Mouse (Mus musculus): Measurements from ENCODE around the gene Tex30.
"Not testable (repeated sequence)": the region's sequence is repeated elsewhere in the genome, so short reads cannot be mapped to it uniquely, and the experiment has no call there.

Gene Tex30

DNA sequence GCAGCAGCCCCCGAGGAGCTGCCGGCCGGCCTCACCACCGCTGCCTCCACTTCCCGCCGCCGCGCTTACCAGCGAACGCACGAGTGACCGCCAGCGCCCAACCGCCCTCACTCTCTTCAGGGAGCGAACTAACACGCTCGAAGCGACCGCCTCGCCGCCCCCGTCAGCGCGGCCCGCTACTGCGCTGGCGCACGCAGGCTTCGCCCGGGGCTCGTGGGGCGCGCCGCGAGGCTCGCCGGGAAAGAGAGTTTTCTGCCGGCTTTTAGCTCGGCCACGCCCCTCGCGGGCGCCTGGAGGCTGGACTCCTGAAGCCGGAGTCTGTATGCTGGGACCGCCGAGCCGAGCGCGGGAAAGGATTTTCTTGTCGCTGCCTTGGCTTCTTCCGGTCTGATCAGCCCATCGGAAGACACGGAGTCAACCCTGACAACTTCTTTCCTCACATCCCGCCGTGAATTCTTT lies at the start of gene Tex30:
Gene Tex30, minus strand, starts transcription at position 183 of the 459 bp plus-strand sequence.
- DNase-seq (ENCODE audit: low read depth in 2 of 2, low spot score in 2 of 2), result peak; percentile 84 to 85

DNA sequence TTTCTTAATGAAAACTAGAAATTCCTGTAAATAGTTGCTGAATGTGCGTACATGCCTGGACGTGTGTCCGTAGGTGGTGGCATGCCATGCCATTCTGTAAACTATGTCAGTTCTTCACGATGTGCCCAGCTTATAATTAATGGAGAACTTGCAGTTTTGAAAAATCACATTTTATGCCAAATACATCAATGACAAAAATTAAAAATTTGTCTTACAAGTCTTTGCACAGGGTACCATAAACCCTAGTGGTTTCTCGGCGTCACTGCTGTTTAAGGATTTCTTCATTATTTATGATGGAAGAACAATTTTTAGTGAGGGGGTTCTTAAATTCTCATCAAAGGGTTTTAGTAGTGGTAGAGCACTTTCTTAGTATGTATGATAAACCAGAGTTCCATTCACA lies 46.5 kb upstream of the Tex30 start:
- DNase-seq (ENCODE audit: low read depth in 2 of 2, low spot score in 2 of 2), result no peak

DNA sequence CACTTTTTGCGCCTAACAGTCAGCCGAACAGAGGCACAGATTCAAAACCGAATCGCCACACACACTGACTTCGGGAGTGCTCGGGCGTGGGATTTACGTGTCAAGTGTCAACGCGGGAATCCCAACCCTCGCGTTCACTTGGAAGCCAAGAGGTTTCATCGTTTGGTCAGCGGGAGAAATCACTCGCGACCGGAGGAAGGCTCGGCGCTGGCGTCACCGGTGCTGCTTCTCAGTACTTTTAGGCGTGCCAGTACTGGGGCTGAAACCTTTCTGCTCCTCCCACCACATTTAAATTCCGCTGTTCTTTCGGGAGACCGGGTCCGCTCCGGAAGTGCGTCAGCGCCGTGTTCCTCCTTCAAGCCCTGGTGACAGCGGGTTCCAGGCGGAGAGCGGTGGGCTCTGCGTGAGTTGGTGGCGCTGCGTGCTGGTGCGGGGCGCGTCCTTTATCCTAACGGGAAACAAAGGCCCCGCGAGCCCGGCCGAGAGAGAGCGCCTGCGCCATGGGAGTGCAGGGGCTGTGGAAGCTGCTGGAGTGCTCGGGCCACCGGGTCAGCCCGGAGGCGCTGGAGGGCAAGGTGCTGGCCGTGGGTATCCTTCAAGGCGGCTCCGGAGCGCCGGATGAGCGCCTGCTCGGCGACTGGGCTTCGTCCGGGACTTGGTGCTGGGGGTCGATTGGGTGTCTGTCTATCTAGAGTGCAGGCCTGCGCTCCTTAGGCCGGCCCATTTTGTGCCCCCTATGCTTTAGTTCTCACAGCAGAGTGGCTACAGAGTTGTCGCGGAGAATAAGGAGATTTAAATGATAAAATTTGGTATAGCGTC lies 45.5 kb upstream of the Tex30 start, which contains the start of gene Ercc5:
Gene Ercc5, plus strand, starts transcription at position 182 of the 819 bp plus-strand sequence.
- peak; percentile 76 to 80 for DNase-seq (ENCODE audit: low read depth in 2 of 2, low spot score in 2 of 2)

DNA sequence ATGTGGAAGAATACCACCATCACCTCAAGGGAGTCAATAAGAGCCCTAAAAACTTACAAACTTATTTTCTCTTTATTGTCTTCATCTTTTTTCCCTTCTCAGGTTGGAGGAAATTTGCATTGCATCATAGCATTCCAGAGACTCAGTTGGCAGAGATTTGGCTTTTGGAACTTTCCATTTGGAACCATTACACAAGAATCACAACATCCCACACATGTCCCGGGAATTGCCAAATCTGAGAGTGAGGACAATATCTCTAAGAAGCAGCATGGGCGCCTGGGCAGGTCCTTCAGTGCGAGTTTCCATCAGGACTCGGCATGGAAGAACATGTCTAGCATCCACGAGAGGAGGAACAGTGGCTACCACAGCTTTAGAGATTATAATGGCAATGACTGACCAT lies 40.5 kb upstream of the Tex30 start:
- DNase-seq (ENCODE audit: low read depth in 2 of 2, low spot score in 2 of 2), result no peak

DNA sequence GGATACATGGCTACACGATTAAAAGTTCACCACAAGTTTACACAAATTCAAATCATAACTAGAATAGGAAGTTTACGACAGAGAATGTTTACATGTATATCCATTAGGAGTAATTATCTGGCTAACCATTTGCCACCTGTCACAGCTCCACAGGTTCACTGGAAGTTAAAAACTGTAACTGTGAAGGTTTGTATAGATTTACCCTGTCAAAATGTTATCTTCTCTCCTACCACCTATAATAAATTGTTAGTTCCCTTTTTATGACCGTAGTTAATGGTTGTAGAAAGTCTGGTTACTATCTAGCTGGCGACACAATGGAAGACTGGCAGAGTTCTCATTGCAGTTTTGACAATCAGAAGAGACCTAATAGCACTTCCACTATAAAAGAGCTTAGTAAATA lies 38.0 kb upstream of the Tex30 start:
- no peak for DNase-seq (ENCODE audit: low read depth in 2 of 2, low spot score in 2 of 2)

DNA sequence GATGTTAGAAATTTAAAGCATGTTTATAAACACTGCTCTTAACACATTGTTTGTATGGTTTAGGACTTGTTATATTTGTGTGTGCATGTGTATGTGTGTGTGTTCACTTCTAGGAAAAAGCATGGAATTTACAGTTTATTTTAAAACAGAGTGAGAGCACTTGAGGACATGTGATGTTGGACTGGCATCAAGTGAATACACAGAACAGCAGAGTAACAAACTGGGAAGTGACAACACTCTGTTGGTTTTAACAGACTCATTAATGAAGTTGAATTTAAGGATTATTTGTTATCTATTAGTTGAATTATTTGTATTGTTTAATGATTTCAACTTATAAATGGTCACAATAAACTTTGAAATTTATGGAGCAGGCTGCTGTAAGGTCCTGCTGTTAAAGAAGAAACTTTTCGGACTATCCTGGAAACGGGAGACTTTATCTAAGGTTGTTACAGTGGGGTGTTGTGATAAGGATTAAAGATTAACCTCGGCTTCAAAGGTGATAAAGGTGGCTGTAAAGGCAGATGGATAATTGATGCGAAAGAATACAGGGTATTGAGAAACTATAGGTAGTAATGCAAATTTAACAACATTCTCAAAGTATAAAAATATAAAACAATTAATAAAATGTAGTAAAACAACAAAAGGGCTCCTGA lies 27.8 kb upstream of the Tex30 start:
- no peak for DNase-seq (ENCODE audit: low read depth in 2 of 2, low spot score in 2 of 2)

DNA sequence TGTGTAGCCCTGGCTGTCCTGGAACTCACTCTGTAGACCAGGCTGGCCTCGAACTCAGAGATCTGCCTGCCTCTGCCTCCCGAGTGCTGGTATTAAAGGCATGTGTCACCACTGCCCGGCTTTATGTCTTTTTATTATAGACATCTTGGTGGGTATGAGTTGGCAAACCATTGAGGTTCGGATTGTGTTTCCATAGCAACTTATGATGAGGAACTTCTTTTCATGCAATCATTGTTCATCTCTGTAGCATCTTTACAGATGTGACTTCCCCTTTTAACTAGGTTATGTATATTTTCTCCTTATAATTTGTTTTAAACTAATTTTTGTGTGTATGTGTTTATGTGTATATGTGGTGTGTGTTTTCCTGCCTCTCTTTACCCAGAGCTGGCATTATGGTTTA lies 23.3 kb upstream of the Tex30 start:
- DNase-seq (ENCODE audit: low read depth in 2 of 2, low spot score in 2 of 2), result no peak

DNA sequence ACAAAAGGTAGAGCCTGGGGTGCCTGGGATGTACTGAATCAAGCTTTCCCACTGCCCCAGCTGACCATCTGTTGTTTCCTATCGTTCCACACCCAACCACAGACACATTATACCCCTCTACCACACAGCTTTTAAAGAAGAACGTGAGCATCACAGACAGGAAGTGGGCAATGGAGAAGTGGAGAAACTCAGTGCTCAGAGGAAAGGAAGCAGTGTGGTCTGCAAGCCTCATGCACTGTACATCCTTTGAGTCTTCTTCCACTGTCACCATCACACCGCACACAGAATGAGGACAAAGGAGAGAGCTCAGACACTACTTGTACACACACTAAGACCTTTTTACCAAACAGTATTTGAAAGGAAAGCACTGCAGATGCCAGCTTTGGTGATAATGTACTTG lies 20.0 kb upstream of the Tex30 start:
- peak; percentile 18 to 36 for DNase-seq (ENCODE audit: low read depth in 2 of 2, low spot score in 2 of 2)

DNA sequence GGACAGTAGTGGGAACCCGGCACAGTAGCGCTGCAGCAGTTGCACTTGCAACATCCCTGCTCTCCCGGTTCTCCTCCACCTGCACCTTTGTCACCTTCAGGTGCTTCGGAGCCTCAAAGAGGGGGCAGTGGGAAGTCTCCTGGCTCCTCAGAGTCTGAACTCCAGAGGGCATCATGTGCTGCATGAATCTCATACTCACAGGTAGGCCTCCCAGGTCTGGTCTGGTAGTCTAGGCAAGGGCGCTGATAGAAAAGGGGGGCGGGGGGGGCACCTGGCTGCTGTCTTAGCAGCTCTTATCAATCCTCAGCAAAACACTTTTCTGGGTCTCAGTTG lies 17.8 kb upstream of the Tex30 start:
- no peak for DNase-seq (ENCODE audit: low read depth in 2 of 2, low spot score in 2 of 2)

DNA sequence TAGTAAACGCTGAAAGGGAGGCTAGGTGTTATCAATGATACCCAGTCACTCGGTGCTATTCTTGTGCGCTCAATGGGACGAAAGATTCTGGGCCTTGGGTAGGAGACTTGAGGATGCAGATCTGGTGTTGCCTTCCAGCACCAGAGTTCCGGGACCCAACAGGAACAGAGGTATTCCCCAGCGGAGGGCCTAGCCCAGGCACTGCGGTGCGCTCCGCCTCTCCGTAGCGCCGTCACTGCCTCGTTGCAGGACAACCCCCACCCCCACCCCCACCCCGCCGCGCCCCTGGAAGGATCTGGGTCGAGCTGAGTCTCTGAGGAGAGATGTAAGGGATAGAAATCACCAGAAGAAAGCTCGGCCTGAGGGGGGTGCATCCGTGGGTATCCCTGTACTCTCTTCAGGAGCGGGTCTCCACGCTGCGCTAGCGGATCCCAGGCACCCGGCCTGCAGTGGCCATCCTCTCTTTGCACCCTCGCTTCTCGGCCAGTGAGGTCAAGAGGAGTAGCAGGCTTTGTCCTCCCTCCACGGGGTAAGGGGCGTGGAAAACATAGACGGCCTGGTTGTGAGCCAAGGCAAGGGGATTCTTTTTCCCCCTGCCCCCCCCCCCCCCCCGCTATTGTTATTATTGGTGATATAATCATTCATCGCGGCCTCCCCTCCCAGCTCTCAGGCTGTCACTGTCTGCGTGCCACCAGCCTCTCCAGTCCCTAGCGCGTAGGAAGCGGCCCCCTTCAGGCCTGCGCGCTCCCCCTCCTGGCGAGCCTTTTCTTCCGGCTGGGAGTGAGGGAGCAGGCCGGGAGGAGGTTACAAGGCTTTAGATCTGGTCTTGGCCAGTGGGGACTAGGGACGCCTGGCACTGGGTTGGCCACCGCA lies 17.2 kb upstream of the Tex30 start:
- DNase-seq (ENCODE audit: low read depth in 2 of 2, low spot score in 2 of 2), result peak; percentile 28 to 41

DNA sequence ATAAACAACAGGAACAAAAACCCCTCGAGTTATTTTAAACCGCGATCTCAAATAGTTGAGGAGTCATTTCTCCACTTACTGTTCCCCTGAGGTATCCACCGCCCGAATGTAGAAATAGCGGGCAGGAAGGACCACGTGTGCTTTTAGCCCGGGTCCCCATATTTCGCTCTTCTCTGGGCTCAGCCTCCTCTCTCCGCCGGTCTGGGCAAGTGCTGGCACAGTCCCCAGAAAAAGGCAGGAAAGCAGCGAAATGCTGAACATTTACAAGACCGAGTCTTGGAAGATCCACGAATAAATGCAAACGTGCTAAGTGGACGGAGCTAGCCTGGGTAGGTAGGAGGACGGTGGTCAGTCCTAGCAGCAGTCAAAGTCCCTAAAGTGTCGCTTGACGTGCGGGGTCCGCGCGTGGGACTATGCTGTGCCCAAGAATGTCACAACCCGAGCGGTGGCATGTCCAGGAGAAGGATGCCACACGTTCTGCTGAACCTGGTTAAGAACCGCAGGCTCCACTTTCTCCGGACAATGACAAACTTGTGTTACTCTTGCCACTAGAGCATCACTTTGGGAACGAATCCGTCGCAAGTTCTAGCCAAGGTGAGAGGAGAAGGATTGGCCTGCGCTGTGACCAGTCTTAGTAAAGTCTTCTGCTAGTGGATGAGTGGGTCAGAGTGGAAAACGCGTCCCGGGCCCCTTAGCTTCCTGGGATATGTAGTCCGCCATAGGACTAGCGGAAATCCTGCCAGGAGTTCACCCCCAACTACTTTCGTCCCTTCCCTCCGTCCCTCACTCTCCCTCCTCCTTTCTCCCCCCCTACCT lies 16.2 kb upstream of the Tex30 start, which contains the start of the genes Kdelc1 and Bivm:
Gene Kdelc1, minus strand, starts transcription at position 570 of the 816 bp plus-strand sequence.
Gene Bivm, plus strand, starts transcription at position 719 of the 816 bp plus-strand sequence.
- peak; percentile 56 to 61 for DNase-seq (ENCODE audit: low read depth in 2 of 2, low spot score in 2 of 2)

DNA sequence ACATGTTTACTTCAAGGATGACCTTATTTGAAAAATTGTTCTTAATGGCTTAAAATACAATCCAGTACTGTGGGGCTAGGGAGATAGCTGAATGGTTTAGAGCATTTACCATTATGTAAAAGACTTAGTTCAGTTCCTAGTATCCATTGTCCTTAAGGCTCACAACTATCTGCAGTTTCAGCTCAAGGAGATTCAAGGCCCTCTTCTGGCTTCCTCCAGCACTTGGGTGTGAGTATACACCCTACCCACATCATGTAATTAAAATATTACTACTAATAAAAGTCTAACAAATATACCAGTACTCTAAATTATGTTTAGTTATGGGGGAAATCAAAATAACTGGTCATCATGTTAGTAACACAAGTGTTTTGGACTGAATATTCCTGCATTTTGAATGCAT lies 15.3 kb upstream of the Tex30 start:
- no peak for DNase-seq (ENCODE audit: low read depth in 2 of 2, low spot score in 2 of 2)

DNA sequence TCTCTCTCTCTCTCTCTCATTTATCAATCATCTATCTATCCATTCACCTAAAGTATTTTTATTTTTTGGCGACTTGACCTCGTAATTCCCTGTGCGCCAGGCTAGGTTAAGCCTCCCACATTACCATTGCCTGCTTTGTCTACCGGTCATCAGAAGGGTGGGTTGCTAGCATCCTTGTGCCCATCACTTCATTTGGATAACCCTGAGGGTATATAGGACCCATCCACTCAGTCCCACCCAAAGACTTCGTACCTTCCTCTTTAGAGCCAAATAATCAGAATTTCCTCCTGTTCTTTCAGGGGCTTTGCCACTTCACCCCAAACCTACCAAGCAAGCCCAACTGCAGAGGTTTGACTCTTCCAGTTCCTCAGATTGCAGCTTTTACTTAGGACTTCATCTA lies 698 bp upstream of the Tex30 start:
- DNase-seq (ENCODE audit: low read depth in 2 of 2, low spot score in 2 of 2), result no peak

DNA sequence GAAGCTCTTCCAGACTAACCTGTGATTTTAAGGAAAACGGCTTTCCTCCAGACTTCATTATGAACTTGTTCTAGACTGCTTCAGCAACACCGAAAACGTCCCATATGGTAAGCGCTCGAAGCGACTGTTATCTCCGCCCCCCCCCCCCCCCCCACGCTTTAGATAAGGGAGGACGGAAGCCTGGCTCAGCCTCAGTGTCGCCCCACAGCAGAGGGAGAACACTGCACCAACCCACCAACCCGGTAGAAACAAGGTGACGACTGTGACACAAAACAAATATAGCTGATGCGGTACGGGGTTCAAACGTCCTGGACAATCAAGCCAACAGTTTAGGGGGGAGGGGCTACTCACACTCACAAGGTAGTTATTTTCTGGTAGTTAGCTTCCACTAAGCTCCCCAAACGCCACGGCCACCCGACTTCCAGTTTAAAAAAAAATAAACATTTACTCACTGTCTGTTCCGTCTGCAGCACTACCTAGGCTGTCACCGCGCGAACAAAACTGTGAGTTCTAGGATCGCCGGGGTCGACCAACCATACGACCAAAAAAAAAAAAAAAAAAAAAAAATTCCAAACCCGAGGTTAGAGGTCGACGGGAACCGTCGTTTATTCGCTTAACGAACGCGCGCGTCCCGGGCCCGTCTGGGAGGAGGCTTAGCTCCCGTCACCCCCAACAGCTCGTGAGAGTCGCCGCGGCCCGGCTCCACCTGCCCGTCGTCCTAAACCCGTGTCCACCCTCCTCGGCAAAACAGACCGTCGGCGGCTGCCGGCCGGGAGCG lies 604 bp downstream of the Tex30 start:
- peak; percentile 43 to 59 for DNase-seq (ENCODE audit: low read depth in 2 of 2, low spot score in 2 of 2)

DNA sequence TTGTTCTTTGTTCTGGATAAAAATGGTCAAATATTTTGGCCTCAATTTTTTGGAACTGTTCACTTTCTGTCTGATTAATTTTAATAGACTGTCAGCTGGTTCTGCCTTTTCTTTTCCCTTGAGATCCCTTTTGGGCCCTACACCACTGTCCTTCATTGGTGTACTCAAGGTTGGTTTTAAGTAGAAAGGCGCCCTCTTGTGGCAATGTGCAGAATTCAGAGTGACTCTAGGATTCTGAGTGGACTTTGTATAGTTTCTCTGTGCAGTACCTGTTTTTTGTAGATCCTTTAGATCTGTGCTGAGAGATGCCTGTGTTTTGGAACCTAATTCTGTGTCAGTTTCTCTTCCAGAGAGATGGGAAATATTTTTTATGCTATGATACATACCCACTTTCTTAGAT lies 37.6 kb downstream of the Tex30 start:
- peak; percentile 56 to 62 for DNase-seq (ENCODE audit: low read depth in 2 of 2, low spot score in 2 of 2)

DNA sequence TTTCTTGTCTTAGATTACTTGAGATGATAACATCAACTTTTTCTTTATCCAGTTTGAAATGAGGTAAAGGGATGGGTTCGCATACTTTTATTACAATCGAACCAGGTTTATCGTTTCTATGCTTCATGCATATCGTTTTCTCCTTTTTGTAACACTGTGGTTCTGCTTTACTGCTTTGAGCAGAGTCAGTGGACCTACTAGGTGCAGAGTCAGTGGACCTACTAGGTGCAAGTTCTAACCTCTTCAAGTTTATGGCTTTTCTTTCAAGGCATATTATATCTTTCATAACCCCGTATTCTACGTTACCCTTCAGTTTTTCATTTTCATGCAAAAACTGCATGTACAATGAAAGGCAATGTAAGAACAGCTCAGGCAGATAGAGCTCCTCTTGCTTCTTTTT lies 38.8 kb downstream of the Tex30 start:
- no peak for DNase-seq (ENCODE audit: low read depth in 2 of 2, low spot score in 2 of 2)

DNA sequence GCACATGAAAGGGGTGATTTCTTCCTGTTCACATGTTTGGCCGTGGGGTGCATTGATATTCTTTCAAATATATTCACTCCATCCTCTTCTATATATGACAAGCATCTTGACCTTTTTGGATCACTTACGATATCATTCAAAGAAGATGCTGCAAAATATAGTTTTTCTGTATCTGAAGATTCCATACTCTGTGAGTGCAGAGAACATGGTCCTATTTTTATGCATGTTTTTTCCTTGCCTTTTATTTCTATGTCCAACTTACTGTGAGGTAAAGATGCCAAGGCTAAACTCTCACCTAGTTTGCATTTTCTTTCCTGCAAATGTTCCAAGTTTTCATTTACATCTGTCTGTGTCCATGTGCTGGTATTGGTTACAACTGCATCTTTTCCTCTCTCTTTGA lies 40.4 kb downstream of the Tex30 start, which contains the start of gene Gm8251:
Gene Gm8251, minus strand, starts transcription at position 101 of the 400 bp plus-strand sequence.
- no peak for DNase-seq (ENCODE audit: low read depth in 2 of 2, low spot score in 2 of 2)

DNA sequence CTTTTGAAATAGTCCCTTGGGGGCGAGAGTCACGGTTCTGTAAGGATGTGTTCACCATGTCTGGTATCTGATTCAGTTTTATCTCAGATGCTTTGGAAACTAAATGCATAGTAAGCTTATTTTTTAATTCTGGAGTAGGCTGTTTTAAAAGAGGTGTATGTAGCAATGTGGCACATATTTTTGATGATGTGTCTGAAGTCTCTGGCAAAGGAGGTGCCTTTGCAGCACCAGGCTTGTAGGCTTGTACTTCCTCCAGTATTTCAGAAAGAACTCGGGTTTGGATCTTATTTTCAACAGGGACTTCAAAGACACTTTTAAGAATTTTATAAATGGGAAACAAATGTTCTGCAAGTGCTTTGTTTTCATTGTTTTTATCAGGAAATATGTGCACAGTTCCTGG lies 44.4 kb downstream of the Tex30 start:
- no peak for DNase-seq (ENCODE audit: low read depth in 2 of 2, low spot score in 2 of 2)

DNA sequence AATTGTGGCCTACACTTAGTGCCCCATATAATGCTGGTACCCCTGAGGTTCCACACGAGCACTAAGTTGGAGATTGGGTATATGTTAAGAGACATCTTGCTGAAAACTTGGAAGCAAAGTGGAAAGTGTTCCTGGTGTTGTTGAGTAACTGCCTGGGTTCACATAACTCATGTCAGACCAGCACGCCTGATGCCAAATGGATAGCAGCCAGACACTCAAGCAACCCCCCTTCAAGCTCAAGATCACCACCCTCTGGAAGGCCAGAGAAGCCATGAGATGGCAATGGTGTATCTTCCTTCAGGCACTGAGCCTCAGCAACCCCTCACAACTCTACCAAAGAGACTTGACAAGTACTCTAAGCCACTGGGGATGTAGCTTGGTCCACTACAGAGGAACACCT lies 55.7 kb downstream of the Tex30 start:
- DNase-seq (ENCODE audit: low read depth in 2 of 2, low spot score in 2 of 2), result no peak

DNA sequence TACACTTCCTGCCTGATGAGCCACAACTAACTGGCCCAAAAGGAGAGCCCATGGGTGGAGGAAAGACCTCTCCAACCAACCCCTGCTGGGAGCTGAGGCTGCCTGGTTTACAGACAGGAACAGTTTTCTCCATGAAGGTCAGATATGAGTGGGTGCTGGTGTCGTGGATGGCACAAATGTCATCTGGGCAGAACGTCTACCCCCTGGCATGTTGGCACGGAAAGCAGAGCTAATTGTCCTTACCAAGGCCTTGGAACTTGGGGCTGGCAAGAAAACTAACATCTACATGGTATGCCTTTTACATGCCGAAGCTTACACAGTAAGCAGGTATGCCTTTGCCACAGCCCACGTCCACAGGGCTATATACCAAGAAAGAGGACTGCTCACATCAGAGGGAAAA lies 56.6 kb downstream of the Tex30 start:
- DNase-seq (ENCODE audit: low read depth in 2 of 2, low spot score in 2 of 2), result not testable (repeated sequence)
